Mouse (Mus musculus) thymus, adult 2 months (tissue): ENCODE measurements at regions not wholly inside any gene's neighbourhood (a gene's known extent, or its start where the extent isn't known, plus 50 kb on each side); places are given as distances from the start of the nearest gene placed in this dataset.

ENCODE experiments used
- CTCF ChIP-seq: fragments of 200-500 bp; IDR thresholded peaks from 2 replicates; pipeline ENCODE4 v1.5.1; 2012; ENCODE audit warnings: mild to moderate bottlenecking, control low read depth, low read length, moderate library complexity, borderline replicate concordance; ENCODE audit not compliant: control insufficient read depth, poor library complexity, insufficient read depth; ENCODE audit errors: extremely low read depth
- POLR2A ChIP-seq: fragments of 200-500 bp; IDR thresholded peaks from 2 replicates; pipeline ENCODE4 v1.6.1; 2012; ENCODE audit warnings: mild to moderate bottlenecking, low read length, control low read depth, moderate library complexity; ENCODE audit not compliant: control insufficient read depth, poor library complexity, insufficient read depth; ENCODE audit errors: extremely low read depth

GRCm38 (mm10) chr8:36007724-36008123 lies 242.1 kb downstream of the Gm19410 start:
- TF ChIP-seq CTCF (no peak), POLR2A (no peak)
